Mouse (Mus musculus) CH12.LX (cell line): ENCODE data around the gene Oaz1. TPM values are rescaled to one million over a fixed set of nuclear protein-coding genes. Genes with fewer than 3 reads are reported as not detected.

ENCODE experiments used
- DNase-seq: peaks from one replicate; pipeline ENCODE4 v3.0.0-alpha.2; 2013; ENCODE audit errors: extremely low read depth
- H3K27ac ChIP-seq: 2 replicates; pipeline ENCODE4 v1.5.1; 2012; ENCODE audit warnings: low read depth, mild to moderate bottlenecking, control low read depth, moderate library complexity; ENCODE audit not compliant: insufficient read depth
- H3K27me3 ChIP-seq: replicated peaks from 2 replicates; pipeline ENCODE3; 2012; ENCODE audit warnings: inconsistent platforms
- H3K36me3 ChIP-seq, 2 experiments: replicated peaks in 1 of 2; 2 replicates each; pipeline versions ENCODE3 to v1.6.1; 2012; ENCODE audit warnings: inconsistent platforms in 1 of 2, low read length in 1 of 2, mild to moderate bottlenecking in 1 of 2, mixed read lengths in 1 of 2, moderate library complexity in 1 of 2; ENCODE audit not compliant: control insufficient read depth in 1 of 2, insufficient read depth in 1 of 2
- H3K4me1 ChIP-seq, 2 experiments: 2 replicates each; pipeline ENCODE4 v1.6.1; 2012; ENCODE audit warnings: inconsistent platforms in 1 of 2, moderate library complexity in 1 of 2; ENCODE audit not compliant: insufficient read depth in 2 of 2, control insufficient read depth in 1 of 2
- H3K4me2 ChIP-seq: 2 replicates; pipeline ENCODE4 v1.6.1; 2012; ENCODE audit warnings: low read depth, mild to moderate bottlenecking, control low read depth; ENCODE audit not compliant: poor library complexity, insufficient read depth, severe bottlenecking
- H3K4me3 ChIP-seq, 3 experiments: fragments of 150-350 bp in 1 of 3; sonication (generic) in 1 of 3; replicated peaks in 1 of 3; 2 replicates each; pipeline versions ENCODE3 to v1.5.1; 2011 to 2012; ENCODE audit warnings: low read depth in 2 of 3, low read length in 2 of 3, mild to moderate bottlenecking in 2 of 3, moderate library complexity in 2 of 3, control low read depth in 1 of 3, improper control_type of control experiment in 1 of 3, inconsistent platforms in 1 of 3, mixed read lengths in 1 of 3; ENCODE audit not compliant: poor library complexity in 1 of 3
- H3K79me2 ChIP-seq: replicated peaks from 2 replicates; pipeline ENCODE4 v1.6.1; 2012; ENCODE audit warnings: mild to moderate bottlenecking, moderate library complexity; ENCODE audit not compliant: control insufficient read depth, poor library complexity, insufficient read depth, severe bottlenecking; ENCODE audit errors: extremely low read depth
- H3K9ac ChIP-seq: 2 replicates; pipeline ENCODE4 v1.6.1; 2012; ENCODE audit warnings: low read depth, mild to moderate bottlenecking, control low read depth, moderate library complexity; ENCODE audit not compliant: insufficient read depth
- H3K9me3 ChIP-seq: replicated peaks from 2 replicates; pipeline ENCODE3; 2012; ENCODE audit warnings: low read length, inconsistent platforms, mixed read lengths
- BHLHE40 ChIP-seq: IDR thresholded peaks from 2 replicates; pipeline ENCODE4 v1.6.1; 2011; ENCODE audit warnings: mild to moderate bottlenecking, low read depth, low read length, improper control_type of control experiment
- E2F4 ChIP-seq: IDR thresholded peaks from 2 replicates; pipeline ENCODE4 v1.6.1; 2011; ENCODE audit warnings: low read depth, low read length, improper control_type of control experiment; ENCODE audit not compliant: insufficient replicate concordance
- ETS1 ChIP-seq: conservative IDR thresholded peaks from 2 replicates; pipeline ENCODE4 v1.6.1; 2012; ENCODE audit warnings: low read depth, mild to moderate bottlenecking, inconsistent platforms, low read length, improper control_type of control experiment, moderate library complexity
- GABPA ChIP-seq: IDR thresholded peaks from 2 replicates; pipeline ENCODE4 v1.6.1; 2012; ENCODE audit warnings: low read depth, low read length, improper control_type of control experiment, inconsistent platforms; ENCODE audit not compliant: insufficient replicate concordance
- HCFC1 ChIP-seq: IDR thresholded peaks from 2 replicates; pipeline ENCODE4 v1.6.1; 2012; ENCODE audit warnings: low read depth, mild to moderate bottlenecking, inconsistent platforms, low read length, improper control_type of control experiment
- JUN ChIP-seq: IDR thresholded peaks from 2 replicates; pipeline ENCODE4 v1.6.1; 2011; ENCODE audit warnings: low read depth, mild to moderate bottlenecking, low read length, improper control_type of control experiment, moderate library complexity; ENCODE audit not compliant: insufficient read depth
- KAT2A ChIP-seq: IDR thresholded peaks from 2 replicates; pipeline ENCODE4 v1.6.1; 2012; ENCODE audit warnings: low read length, improper control_type of control experiment, inconsistent platforms; ENCODE audit not compliant: insufficient replicate concordance
- MAZ ChIP-seq: IDR thresholded peaks from 2 replicates; pipeline ENCODE4 v1.6.1; 2012; ENCODE audit warnings: low read depth, mild to moderate bottlenecking, inconsistent platforms, low read length, improper control_type of control experiment, moderate library complexity
- MEF2A ChIP-seq: IDR thresholded peaks from 2 replicates; pipeline ENCODE4 v1.6.1; 2014; ENCODE audit warnings: low read depth, mild to moderate bottlenecking, inconsistent platforms, low read length, improper control_type of control experiment, borderline replicate concordance
- NELFE ChIP-seq: IDR thresholded peaks from 2 replicates; pipeline ENCODE4 v1.6.1; 2011; ENCODE audit warnings: low read depth, low read length, improper control_type of control experiment
- PAX5 ChIP-seq: IDR thresholded peaks from 2 replicates; pipeline ENCODE4 v1.6.1; 2012; ENCODE audit warnings: low read length, inconsistent platforms, mixed read lengths
- POLR2A ChIP-seq: IDR thresholded peaks from 2 replicates; pipeline ENCODE4 v1.6.1; 2011; ENCODE audit warnings: low read depth, mild to moderate bottlenecking, improper control_type of control experiment, low read length
- POLR2AphosphoS2 ChIP-seq: IDR thresholded peaks from 2 replicates; pipeline ENCODE4 v1.6.1; 2011; ENCODE audit warnings: low read depth, low read length, improper control_type of control experiment
- SIN3A ChIP-seq: IDR thresholded peaks from 2 replicates; pipeline ENCODE4 v1.6.1; 2012; ENCODE audit warnings: low read length, improper control_type of control experiment, inconsistent platforms
- SMC3 ChIP-seq: IDR thresholded peaks from 2 replicates; pipeline ENCODE4 v1.6.1; 2011; ENCODE audit warnings: low read depth, low read length, improper control_type of control experiment
- TBP ChIP-seq: conservative IDR thresholded peaks from 2 replicates; pipeline ENCODE4 v1.6.1; 2011; ENCODE audit warnings: low read depth, low read length, improper control_type of control experiment
- USF2 ChIP-seq: conservative IDR thresholded peaks from 2 replicates; pipeline ENCODE4 v1.6.1; 2011; ENCODE audit warnings: low read depth, low read length, improper control_type of control experiment
- ZC3H11A ChIP-seq: IDR thresholded peaks from 2 replicates; pipeline ENCODE4 v1.6.1; 2012; ENCODE audit warnings: low read depth, mild to moderate bottlenecking, inconsistent platforms, low read length, improper control_type of control experiment
- ZKSCAN1 ChIP-seq: IDR thresholded peaks from 2 replicates; pipeline ENCODE4 v1.6.1; 2012; ENCODE audit warnings: low read depth, inconsistent platforms, low read length, improper control_type of control experiment, borderline replicate concordance
- ZNF384 ChIP-seq: IDR thresholded peaks from 2 replicates; pipeline ENCODE4 v1.6.1; 2012; ENCODE audit warnings: low read depth, low read length, improper control_type of control experiment, inconsistent platforms
- dilution Hi-C: fragments of 300-500 bp; cut with MboI; formaldehyde crosslinking; loops from 2 replicates; pipeline ENCODE4 v1.14.3; 2020; ENCODE audit warnings: low sequenced_read_pairs; ENCODE audit not compliant: extremely low pct_unique_long_range_greater_than_20kb, extremely low pct_ligation_motif_present
- in situ Hi-C: fragments of 300-500 bp; cut with MboI; formaldehyde crosslinking; loops from 3 replicates; pipeline ENCODE4 v1.14.3; 2019; ENCODE audit warnings: low sequenced_read_pairs, low pct_ligation_motif_present, low pct_unique_long_range_greater_than_20kb, mixed read lengths
- polyA plus RNA-seq: library from polyadenylated mRNA; unstranded; fragments of >175 nt; gene quantifications from 2 replicates; pipeline ENCODE4 v1.2.1, GENCODE M21; 2012; ENCODE audit warnings: low read depth; ENCODE audit not compliant: insufficient read length
- total RNA-seq, 2 experiments: library from RNA; depleted of rRNA; stranded (reverse); fragments of 300-350 nt in 1 of 2; fragments of >200 nt in 1 of 2; gene quantifications; 2 replicates each; pipeline ENCODE4 v1.2.3; 2012 to 2014

The Oaz1 gene
- total and polyA plus RNA-seq, 3 experiments = 646 to 1,081 (median 899) TPM

GRCm38 (mm10) chr10:80871581-80871980 lies 45.1 kb downstream of the Oaz1 start, which contains the start of gene Tmprss9:
TSS of gene Tmprss9 (plus strand) at chr10:80871848.
- Histone ChIP-seq H3K9ac (no peak within 1 kb of the TSS), H3K36me3 (peaks cover 14 to 25% of the 10 kb centered on the region in 2 experiments), H3K4me3 (no peak within 1 kb of the TSS), H3K4me2 (no peak within 1 kb of the TSS), H3K27me3 (peaks cover 5% of the 10 kb centered on the region), H3K4me1 (peaks cover 3 to 4% of the 10 kb centered on the region in 2 experiments; a peak in 3 of 4 replicates), H3K9me3 (no peaks in the 10 kb centered on the region), H3K27ac (no peak within 1 kb of the TSS), H3K79me2 (no peaks in the 10 kb centered on the region)
- no peak for DNase-seq
- in situ Hi-C loops = no loop called here
- dilution Hi-C loops = no loop called here
- no peak for TF ChIP-seq TBP
- TF ChIP-seq POLR2AphosphoS2 = no peak
- no peak for TF ChIP-seq E2F4
- no peak for TF ChIP-seq MEF2A
- no peak for TF ChIP-seq SMC3
- no peak for TF ChIP-seq POLR2A
- no peak for TF ChIP-seq ZC3H11A
- no peak for TF ChIP-seq GABPA
- no peak for TF ChIP-seq SIN3A
- TF ChIP-seq PAX5 = no peak
- TF ChIP-seq NELFE = no peak
- TF ChIP-seq ZNF384 = no peak
- TF ChIP-seq USF2 = no peak
- TF ChIP-seq ETS1 = no peak

DNA sequence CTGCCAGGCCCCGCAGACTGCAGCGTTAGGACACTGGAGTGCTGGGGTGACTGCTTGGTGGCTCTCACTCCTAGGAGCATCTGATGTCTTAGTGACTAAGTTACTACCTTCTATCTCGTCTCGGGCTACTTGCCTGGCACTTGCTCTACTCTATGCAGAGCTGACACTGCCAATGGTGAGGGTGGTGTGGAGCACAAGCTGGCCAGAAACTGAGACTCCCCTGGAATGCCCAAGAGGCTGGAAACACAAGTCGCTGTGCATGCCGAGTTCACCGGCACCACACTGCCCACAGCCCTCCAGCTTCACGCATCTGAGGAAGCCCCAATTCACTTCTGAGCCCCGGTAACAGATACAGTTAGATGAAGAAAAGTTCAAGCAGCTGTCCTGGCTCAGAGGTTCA lies 47.6 kb downstream of the Oaz1 start:
- Histone ChIP-seq H3K4me3 (no peak overlapping the region), H3K79me2 (no peaks in the 10 kb centered on the region), H3K9me3 (no peaks in the 10 kb centered on the region), H3K4me1 (peaks cover 9 to 10% of the 10 kb centered on the region in 2 experiments), H3K9ac (no peak overlapping the region), H3K27ac (no peak overlapping the region), H3K36me3 (peaks cover 0 to 2% of the 10 kb centered on the region in 2 experiments), H3K4me2 (no peak overlapping the region), H3K27me3 (peaks cover 22% of the 10 kb centered on the region)
- TF ChIP-seq JUN (no peak), HCFC1 (no peak), ZKSCAN1 (no peak), MAZ (no peak), BHLHE40 (no peak), TBP (no peak), KAT2A (no peak), MEF2A (no peak)
- in situ Hi-C loops (no loop called here), dilution Hi-C loops (no loop called here)
- DNase-seq = no peak
